Mouse (Mus musculus) testis, adult 2 months (tissue): ENCODE measurements around the gene Man1c1.

Source experiments
- CTCF ChIP-seq: fragments of 200-500 bp; IDR thresholded peaks from 2 replicates; pipeline ENCODE4 v1.5.1; 2012; ENCODE audit warnings: low read depth, mild to moderate bottlenecking, inconsistent platforms, low read length, moderate library complexity; ENCODE audit not compliant: control insufficient read depth, insufficient read depth, insufficient replicate concordance
- POLR2A ChIP-seq: fragments of 200-500 bp; IDR thresholded peaks from 2 replicates; pipeline ENCODE4 v1.6.1; 2012; ENCODE audit warnings: low read depth, mild to moderate bottlenecking, inconsistent platforms, low read length, moderate library complexity; ENCODE audit not compliant: control insufficient read depth

DNA sequence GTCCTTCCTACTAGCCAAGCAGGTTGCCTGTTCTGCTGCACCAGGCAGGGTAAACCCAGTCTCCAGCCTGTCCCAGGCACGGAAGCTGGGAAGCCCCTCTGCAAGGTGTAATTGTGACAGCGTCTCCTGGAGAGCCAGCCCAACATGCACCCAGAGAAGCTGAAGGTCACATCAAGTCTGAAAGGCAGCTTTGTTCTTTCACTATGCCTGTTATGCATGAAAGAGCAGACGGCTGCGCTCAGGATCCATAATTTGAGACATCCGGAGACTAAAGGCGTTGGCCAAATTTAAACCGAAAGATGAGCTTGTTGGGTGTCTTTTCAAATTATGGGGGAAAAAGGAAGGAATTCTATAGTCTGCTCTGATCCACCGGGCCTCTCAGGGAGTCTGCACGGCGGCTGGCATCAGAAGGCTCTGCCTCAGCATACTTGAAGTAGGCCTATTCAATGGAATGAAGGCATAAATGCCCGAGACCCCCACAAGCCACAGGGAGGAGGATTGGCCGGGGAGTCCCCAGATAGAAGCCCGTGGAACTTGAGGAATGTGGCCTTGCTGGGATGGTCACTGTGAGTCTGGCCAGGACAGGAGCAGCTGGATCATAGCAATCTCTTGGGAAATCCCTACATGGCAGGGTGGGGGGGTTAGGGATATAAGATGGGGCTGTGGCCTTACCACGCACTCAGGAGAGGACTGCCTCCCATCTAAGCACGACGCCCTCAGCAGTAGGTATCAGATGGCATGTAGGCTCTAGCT, 40.0 kb upstream of the Man1c1 start:
- TF ChIP-seq POLR2A (no peak), CTCF (no peak)
